ENCODE assay signal across 8 mouse cellular contexts in the genomic region with DNA sequence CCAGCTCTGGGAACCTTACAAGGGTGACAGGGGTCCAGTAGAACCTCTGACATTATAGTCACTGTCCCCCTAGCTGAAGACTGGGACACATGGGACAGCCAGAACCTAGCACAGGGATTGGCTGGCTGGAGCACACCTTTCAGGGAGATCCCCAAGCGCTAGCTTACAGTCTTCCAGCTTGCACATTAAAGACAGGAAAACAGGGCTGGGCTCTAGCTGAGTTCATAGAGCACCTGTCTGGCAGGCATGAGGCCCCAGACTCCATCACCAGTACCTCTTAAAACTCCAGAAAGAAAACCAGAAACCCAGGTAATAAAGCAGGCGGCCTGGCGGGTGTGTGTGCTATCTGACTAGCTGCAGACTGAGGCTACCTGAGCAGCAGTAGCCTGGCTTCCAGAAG. TPM values are rescaled to one million over a fixed set of nuclear protein-coding genes. Genes with fewer than 3 reads are reported as not detected.
A peak's percentile ranks its signal among the peaks of the same experiment; 100 is the strongest.
DNase-seq lines count a peak whose midpoint lies in the region; ATAC-seq and TF ChIP-seq lines count a peak whose summit lies in the region.

No protein-coding gene starts in this region.

- peak overlapping the region; percentile 97 for H3K4me2 ChIP-seq in heart, embryonic 13.5 days
- peak overlapping the region; percentile 90; the same call in 1 of the 2 replicates for H3K4me2 ChIP-seq in hindbrain, embryonic 11.5 days (replicated peaks; ENCODE audit: low read depth, low read length)

- H3K4me1 ChIP-seq in heart, embryonic 13.5 days, result peaks cover 68% of the 10 kb centered on the region
- H3K4me1 ChIP-seq in bone marrow, adult 2 months (ENCODE audit: control insufficient read depth, insufficient read depth, low read length), result peaks cover 3% of the 10 kb centered on the region; the same call in 1 of the 2 replicates
- peaks cover 21% of the 10 kb centered on the region for H3K4me1 ChIP-seq in hindbrain, embryonic 11.5 days (replicated peaks; ENCODE audit: control insufficient read depth, insufficient read depth, low read length)
- peaks cover 48% of the 10 kb centered on the region for H3K4me1 ChIP-seq in midbrain, embryonic 10.5 days

- no peak for DNase-seq in heart, postnatal 4 days
- no peak for DNase-seq in hindbrain, embryonic 11.5 days (ENCODE audit: low spot score)
- no peak for DNase-seq in midbrain, embryonic 10.5 days (ENCODE audit: low spot score)
- no peak for DNase-seq in cerebellum, adult 9-10 months
- DNase-seq in natural killer cell, adult 2 months (ENCODE audit: low spot score in 2 of 2), result no peak
- no peak for DNase-seq in thymus, postnatal 10 days (ENCODE audit: low spot score in 2 of 2)

- TF ChIP-seq POLR2A in bone marrow, adult 2 months (IDR thresholded peaks at IDR 0.05; ENCODE audit: borderline replicate concordance, control insufficient read depth, low read depth, low read length), result no peak

- H3K27me3 ChIP-seq in heart, embryonic 13.5 days (replicated peaks), result no peaks in the 10 kb centered on the region
- H3K27me3 ChIP-seq in hindbrain, embryonic 11.5 days (ENCODE audit: control insufficient read depth, insufficient read depth, low read length), result no peaks in the 10 kb centered on the region
- no peaks in the 10 kb centered on the region for H3K27me3 ChIP-seq in midbrain, embryonic 10.5 days (ENCODE audit: low read depth, poor library complexity, severe bottlenecking)

- peak overlapping the region; percentile 100 for H3K4me3 ChIP-seq in heart, embryonic 13.5 days
- peak overlapping the region; percentile 8 for H3K4me3 ChIP-seq in bone marrow, adult 2 months (replicated peaks; ENCODE audit: control insufficient read depth, low read depth, low read length)
- H3K4me3 ChIP-seq in hindbrain, embryonic 11.5 days (ENCODE audit: low read depth, low read length), result no peak overlapping the region; the same call in 1 of the 2 replicates
- H3K4me3 ChIP-seq in midbrain, embryonic 10.5 days, result peak overlapping the region; percentile 86

- peaks cover 52% of the 10 kb centered on the region for H3K36me3 ChIP-seq in heart, embryonic 13.5 days
- H3K36me3 ChIP-seq in hindbrain, embryonic 11.5 days (ENCODE audit: control insufficient read depth, insufficient read depth, low read length), result peaks cover 11% of the 10 kb centered on the region; the same call in 1 of the 2 replicates
- peaks cover 54% of the 10 kb centered on the region for H3K36me3 ChIP-seq in midbrain, embryonic 10.5 days

- no peaks in the 10 kb centered on the region for H3K9me3 ChIP-seq in heart, embryonic 13.5 days
- no peaks in the 10 kb centered on the region for H3K9me3 ChIP-seq in hindbrain, embryonic 11.5 days (ENCODE audit: control insufficient read depth, low read length)
- H3K9me3 ChIP-seq in midbrain, embryonic 10.5 days (replicated peaks), result no peaks in the 10 kb centered on the region

- H3K9ac ChIP-seq in heart, embryonic 13.5 days, result peak overlapping the region; percentile 100
- H3K9ac ChIP-seq in hindbrain, embryonic 11.5 days (ENCODE audit: low read depth, low read length), result peak overlapping the region; percentile 31; the same call in 1 of the 2 replicates

- 90% methylated on average over 3 of the region's 3 CpGs for WGBS in heart, embryonic 13.5 days
- 82% methylated on average over 3 of the region's 3 CpGs for WGBS in bone marrow, adult 2 months
- 96% methylated on average over 3 of the region's 3 CpGs for WGBS in hindbrain, embryonic 11.5 days
- 95% methylated on average over 3 of the region's 3 CpGs for WGBS in midbrain, embryonic 10.5 days

- H3K27ac ChIP-seq in heart, embryonic 13.5 days (replicated peaks), result no peak overlapping the region
- H3K27ac ChIP-seq in bone marrow, adult 2 months (ENCODE audit: control insufficient read depth, insufficient read depth, low read depth, low read length, poor library complexity), result peak overlapping the region; percentile 40; the same call in 1 of the 2 replicates
- H3K27ac ChIP-seq in hindbrain, embryonic 11.5 days (ENCODE audit: low read depth, low read length), result no peak overlapping the region
- 0 out of 2 replicates have a peak overlapping the region, but pooled peaks have one; percentile 4 for H3K27ac ChIP-seq in midbrain, embryonic 10.5 days (replicated peaks)

- no peak for ATAC-seq in heart, embryonic 13.5 days (ENCODE audit: extremely low read depth, insufficient number of reproducible peaks, low FRiP score, low TSS enrichment)
- ATAC-seq in hindbrain, embryonic 11.5 days (ENCODE audit: low FRiP score), result no peak

- TF ChIP-seq CTCF in bone marrow, adult 2 months (IDR thresholded peaks at IDR 0.05; ENCODE audit: control insufficient read depth, insufficient read depth, low read length), result no peak

RNA-seq across cellular contexts. Expression of a gene that starts 4.2 kb away (rescaled TPM):
- 78.2 and 78.7 TPM in 2 replicates for polyA plus RNA-seq in heart, embryonic 13.5 days (2015; fragmentation: Nextera tagmentation; extraction: Ambion mirVana)
- total RNA-seq in heart, postnatal 4 days (2021), result 100 to 1,000 TPM; 105 TPM
- polyA plus RNA-seq in bone marrow, adult 2 months (2011; ENCODE audit: insufficient read depth, insufficient read length, low replicate concordance, missing spikeins), result 70.5 and 89.6 TPM in 2 replicates
- polyA plus RNA-seq in hindbrain, embryonic 11.5 days (2014; fragmentation: Nextera tagmentation; extraction: Ambion mirVana), result 47.0 and 48.4 TPM in 2 replicates
- 82.7 and 84.7 TPM in 2 replicates for polyA plus RNA-seq in midbrain, embryonic 10.5 days (2016; fragmentation: Nextera tagmentation; extraction: Ambion mirVana)

RNA-seq across cellular contexts. Expression of a gene that starts 16.8 kb away (rescaled TPM):
- polyA plus RNA-seq in heart, embryonic 13.5 days (2015; fragmentation: Nextera tagmentation; extraction: Ambion mirVana), result 50.9 and 53.7 TPM in 2 replicates
- total RNA-seq in heart, postnatal 4 days (2021), result 10 to 100 TPM; 42.2 to 42.4 TPM
- polyA plus RNA-seq in bone marrow, adult 2 months (2011; ENCODE audit: insufficient read depth, insufficient read length, low replicate concordance, missing spikeins), result 7.0 and 22.1 TPM in 2 replicates
- polyA plus RNA-seq in hindbrain, embryonic 11.5 days (2014; fragmentation: Nextera tagmentation; extraction: Ambion mirVana), result 36.2 and 47.2 TPM in 2 replicates
- polyA plus RNA-seq in midbrain, embryonic 10.5 days (2016; fragmentation: Nextera tagmentation; extraction: Ambion mirVana), result 70.3 and 75.2 TPM in 2 replicates

RNA-seq across cellular contexts. Expression of a gene that starts 28.1 kb away (rescaled TPM):
- polyA plus RNA-seq in heart, embryonic 13.5 days (2015; fragmentation: Nextera tagmentation; extraction: Ambion mirVana), result 26.0 and 27.2 TPM in 2 replicates
- 10 to 100 TPM; 12.5 to 13.0 TPM for total RNA-seq in heart, postnatal 4 days (2021)
- 16.3 and 45.8 TPM in 2 replicates for polyA plus RNA-seq in bone marrow, adult 2 months (2011; ENCODE audit: insufficient read depth, insufficient read length, low replicate concordance, missing spikeins)
- 54.4 and 55.6 TPM in 2 replicates for polyA plus RNA-seq in hindbrain, embryonic 11.5 days (2014; fragmentation: Nextera tagmentation; extraction: Ambion mirVana)
- 69.9 and 73.9 TPM in 2 replicates for polyA plus RNA-seq in midbrain, embryonic 10.5 days (2016; fragmentation: Nextera tagmentation; extraction: Ambion mirVana)

RNA-seq across cellular contexts. Expression of a gene that starts 28.3 kb away (rescaled TPM):
- polyA plus RNA-seq in heart, embryonic 13.5 days (2015; fragmentation: Nextera tagmentation; extraction: Ambion mirVana), result 12.7 and 13.5 TPM in 2 replicates
- total RNA-seq in heart, postnatal 4 days (2021), result 1 to 10 TPM; 3.2 to 4.6 TPM
- 22.9 and 33.3 TPM in 2 replicates for polyA plus RNA-seq in bone marrow, adult 2 months (2011; ENCODE audit: insufficient read depth, insufficient read length, low replicate concordance, missing spikeins)
- polyA plus RNA-seq in hindbrain, embryonic 11.5 days (2014; fragmentation: Nextera tagmentation; extraction: Ambion mirVana), result 10.3 and 11.4 TPM in 2 replicates
- 8.9 and 15.7 TPM in 2 replicates for polyA plus RNA-seq in midbrain, embryonic 10.5 days (2016; fragmentation: Nextera tagmentation; extraction: Ambion mirVana)

RNA-seq across cellular contexts. Expression of a gene that starts 51.1 kb away (rescaled TPM):
- 87.5 and 89.0 TPM in 2 replicates for polyA plus RNA-seq in heart, embryonic 13.5 days (2015; fragmentation: Nextera tagmentation; extraction: Ambion mirVana)
- 100 to 1,000 TPM; 142 to 162 TPM for total RNA-seq in heart, postnatal 4 days (2021)
- polyA plus RNA-seq in bone marrow, adult 2 months (2011; ENCODE audit: insufficient read depth, insufficient read length, low replicate concordance, missing spikeins), result 49.9 and 75.2 TPM in 2 replicates
- 71.1 and 85.6 TPM in 2 replicates for polyA plus RNA-seq in hindbrain, embryonic 11.5 days (2014; fragmentation: Nextera tagmentation; extraction: Ambion mirVana)
- polyA plus RNA-seq in midbrain, embryonic 10.5 days (2016; fragmentation: Nextera tagmentation; extraction: Ambion mirVana), result 131 and 151 TPM in 2 replicates

Comparison
In these comparisons a context has a peak if more than half of its experiments do, and no peak if none do; other contexts are left out.
1. H3K27ac ChIP-seq: peak in bone marrow, adult 2 months (single experiment) and midbrain, embryonic 10.5 days (single experiment); none in heart, embryonic 13.5 days (single experiment) and hindbrain, embryonic 11.5 days (single experiment).